In the genomic region with DNA sequence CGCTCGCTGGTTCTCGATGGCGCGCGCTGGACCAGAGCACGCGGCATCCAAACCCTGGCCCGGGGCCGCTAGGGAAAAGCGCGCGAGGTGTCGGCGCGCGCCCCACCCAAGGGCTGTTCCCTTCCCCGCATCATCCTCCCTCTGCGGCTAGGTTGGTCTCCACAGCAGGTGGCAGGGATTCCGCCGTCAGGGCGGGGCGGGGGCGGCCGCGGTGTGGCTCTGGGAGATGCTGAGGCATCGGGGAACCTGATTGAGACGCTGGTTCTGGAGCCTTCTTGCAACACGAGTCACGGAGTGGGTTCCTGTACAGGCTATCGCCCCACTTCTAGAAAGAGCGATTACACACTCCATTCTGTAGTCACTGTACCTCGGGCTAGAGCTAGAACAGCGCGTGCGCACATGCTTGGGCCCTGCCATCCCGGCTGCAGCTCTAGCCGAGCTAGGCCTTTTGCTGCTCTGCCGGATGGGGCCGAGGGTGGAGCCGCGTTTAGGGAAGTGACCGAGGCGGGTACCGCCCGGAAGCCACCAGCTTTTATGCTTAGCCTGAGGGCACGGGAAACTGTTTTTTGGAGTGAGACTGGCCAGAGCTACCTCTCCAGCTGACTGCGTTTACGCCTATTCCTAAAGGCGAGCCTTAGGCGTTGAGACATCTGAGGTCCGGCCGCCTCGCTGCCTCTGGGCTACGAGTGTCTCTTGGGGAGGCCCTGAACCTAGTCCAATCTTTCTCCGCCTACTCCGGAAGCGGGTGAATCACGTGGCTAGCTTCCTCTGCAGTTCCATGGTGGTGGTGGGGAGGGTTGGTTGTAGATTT, we compare ENCODE assay signal across 8 mouse cellular contexts. TPM values are rescaled to one million over a fixed set of nuclear protein-coding genes. Genes with fewer than 3 reads are reported as not detected.
DNase-seq lines count a peak whose midpoint lies in the region; ATAC-seq and TF ChIP-seq lines count a peak whose summit lies in the region.

No protein-coding gene starts in this region.

- H3K4me1 ChIP-seq in E14TG2a.4 (replicated peaks; ENCODE audit: low read depth, low read length) = peaks cover 74% of the 10 kb centered on the region
- peaks cover 37% of the 10 kb centered on the region for H3K4me1 ChIP-seq in forebrain, embryonic 16.5 days (replicated peaks; ENCODE audit: control insufficient read depth, insufficient read depth, low read length)
- peaks cover 7% of the 10 kb centered on the region; the same call in 1 of the 2 replicates for H3K4me1 ChIP-seq in lung, embryonic 14.5 days (ENCODE audit: insufficient read depth)

- H3K36me3 ChIP-seq in E14TG2a.4 (ENCODE audit: insufficient read depth, low read length) = peaks cover 50% of the 10 kb centered on the region
- H3K36me3 ChIP-seq in forebrain, embryonic 16.5 days (ENCODE audit: control insufficient read depth, insufficient read depth) = peaks cover 18% of the 10 kb centered on the region
- H3K36me3 ChIP-seq in lung, embryonic 14.5 days (ENCODE audit: insufficient read depth) = peaks cover 44% of the 10 kb centered on the region

- H3K27ac ChIP-seq in forebrain, embryonic 16.5 days (ENCODE audit: low read length) = peak overlapping the region; percentile 99
- H3K27ac ChIP-seq in layer of hippocampus, adult 2 months = peak overlapping the region; percentile 95
- peak overlapping the region; percentile 97 for H3K27ac ChIP-seq in lung, embryonic 14.5 days (ENCODE audit: low read depth)

- WGBS in forebrain, embryonic 16.5 days = under 1% methylated on average over 59 of the region's 59 CpGs
- WGBS in lung, embryonic 14.5 days = under 1% methylated on average over 59 of the region's 59 CpGs

- no peaks in the 10 kb centered on the region for H3K27me3 ChIP-seq in E14TG2a.4 (ENCODE audit: insufficient read depth, low read length)
- no peaks in the 10 kb centered on the region for H3K27me3 ChIP-seq in forebrain, embryonic 16.5 days (replicated peaks; ENCODE audit: control insufficient read depth, insufficient read depth, low read length)
- no peaks in the 10 kb centered on the region for H3K27me3 ChIP-seq in lung, embryonic 14.5 days (ENCODE audit: insufficient read depth, low read length)

- H3K9ac ChIP-seq in forebrain, embryonic 16.5 days (replicated peaks; ENCODE audit: low read depth, low read length) = peak overlapping the region; percentile 98
- H3K9ac ChIP-seq in lung, embryonic 14.5 days = peak overlapping the region; percentile 94

- no peaks in the 10 kb centered on the region for H3K9me3 ChIP-seq in E14TG2a.4 (ENCODE audit: low read length)
- no peaks in the 10 kb centered on the region for H3K9me3 ChIP-seq in forebrain, embryonic 16.5 days (ENCODE audit: control insufficient read depth, low read length)
- no peaks in the 10 kb centered on the region for H3K9me3 ChIP-seq in lung, embryonic 14.5 days (ENCODE audit: low read depth, low read length)

- intact Hi-C loops in heart, postnatal 36 days (cut with DNase I) = loop anchor here (2.0 kb wide), 1 partner anchor 20 kb away; a partner anchor contains a TSS

- peak; percentile 32 for ATAC-seq in forebrain, embryonic 16.5 days
- ATAC-seq in lung, embryonic 14.5 days (ENCODE audit: insufficient read depth) = peak; percentile 7
- ATAC-seq in neutrophil, adult 5-6 weeks (ENCODE audit: extremely low read depth, insufficient number of reproducible peaks, low FRiP score, poor library complexity, severe bottlenecking) = peak; percentile 38

- no peak for TF ChIP-seq CTCF in E14TG2a.4 (conservative IDR thresholded peaks at IDR 0.05; ENCODE audit: low read length)
- TF ChIP-seq CTCF in layer of hippocampus, adult 2 months (conservative IDR thresholded peaks at IDR 0.05) = no peak
- TF ChIP-seq CTCF in lung, embryonic 14.5 days (IDR thresholded peaks at IDR 0.05; ENCODE audit: low read depth) = no peak

- peak; percentile 85 for DNase-seq in c-Kit-positive CD71-negative TER-119-negative erythroid progenitor cells, embryonic 14.5 days (ENCODE audit: low read depth)
- DNase-seq in heart, postnatal 36 days = peak; percentile 87 to 92
- peak; percentile 79 to 84 for DNase-seq in layer of hippocampus, adult 2 months (ENCODE audit: low spot score in 2 of 2)
- peak; percentile 89 for DNase-seq in lung, embryonic 14.5 days
- peak; percentile 77 to 86 for DNase-seq in thymus, adult 18-20 months

- H3K4me2 ChIP-seq in forebrain, embryonic 16.5 days (ENCODE audit: low read length) = peak overlapping the region; percentile 87
- H3K4me2 ChIP-seq in lung, embryonic 14.5 days = peak overlapping the region; percentile 87

- peak overlapping the region; percentile 97 for H3K4me3 ChIP-seq in E14TG2a.4 (replicated peaks; ENCODE audit: low read length)
- peak overlapping the region; percentile 100 for H3K4me3 ChIP-seq in forebrain, embryonic 16.5 days (replicated peaks; ENCODE audit: low read length)
- peak overlapping the region; percentile 100 for H3K4me3 ChIP-seq in layer of hippocampus, adult 2 months
- H3K4me3 ChIP-seq in lung, embryonic 14.5 days (ENCODE audit: low read depth, low read length) = peak overlapping the region; percentile 99

RNA-seq across cellular contexts. Expression of a gene that starts 0.8 kb away (rescaled TPM):
- 3,630 and 3,701 TPM in 2 replicates for polyA plus RNA-seq in forebrain, embryonic 16.5 days (2015; fragmentation: Nextera tagmentation; extraction: Ambion mirVana)
- total RNA-seq in heart, postnatal 36 days (2021) = 100 to 1,000 TPM; 174 to 188 TPM
- total RNA-seq in layer of hippocampus, adult 2 months (2021) = 1,000 to 10,000 TPM; 1,280 to 1,287 TPM
- polyA plus RNA-seq in lung, embryonic 14.5 days (2014; fragmentation: Nextera tagmentation; extraction: Ambion mirVana) = 3,236 and 3,318 TPM in 2 replicates
- 1,009 and 1,084 TPM in 2 replicates for total RNA-seq in neutrophil, adult 5-6 weeks (2017)

RNA-seq across cellular contexts. Expression of a gene that starts 2.9 kb away (rescaled TPM):
- 56.0 and 60.5 TPM in 2 replicates for polyA plus RNA-seq in forebrain, embryonic 16.5 days (2015; fragmentation: Nextera tagmentation; extraction: Ambion mirVana)
- total RNA-seq in heart, postnatal 36 days (2021) = 10 to 100 TPM; 19.6 to 23.7 TPM
- total RNA-seq in layer of hippocampus, adult 2 months (2021) = 10 to 100 TPM; 40.9 to 42.9 TPM
- 39.8 and 42.6 TPM in 2 replicates for polyA plus RNA-seq in lung, embryonic 14.5 days (2014; fragmentation: Nextera tagmentation; extraction: Ambion mirVana)
- total RNA-seq in neutrophil, adult 5-6 weeks (2017) = 19.0 and 22.0 TPM in 2 replicates

RNA-seq across cellular contexts. Expression of a gene that starts 12.5 kb away (rescaled TPM):
- polyA plus RNA-seq in forebrain, embryonic 16.5 days (2015; fragmentation: Nextera tagmentation; extraction: Ambion mirVana) = 0.32 and 0.70 TPM in 2 replicates
- total RNA-seq in heart, postnatal 36 days (2021) = under 1 TPM; 0.58 to 0.70 TPM
- 1 to 10 TPM; 6.2 to 9.1 TPM for total RNA-seq in layer of hippocampus, adult 2 months (2021)
- 0.18 TPM in 1 of 2 replicates, not detected in the other for polyA plus RNA-seq in lung, embryonic 14.5 days (2014; fragmentation: Nextera tagmentation; extraction: Ambion mirVana)
- 0.86 and 5.0 TPM in 2 replicates for total RNA-seq in neutrophil, adult 5-6 weeks (2017)

RNA-seq across cellular contexts. Expression of a gene that starts 17.3 kb away (rescaled TPM):
- polyA plus RNA-seq in forebrain, embryonic 16.5 days (2015; fragmentation: Nextera tagmentation; extraction: Ambion mirVana) = 30.2 and 39.1 TPM in 2 replicates
- 1 to 10 TPM; 9.0 to 9.8 TPM for total RNA-seq in heart, postnatal 36 days (2021)
- total RNA-seq in layer of hippocampus, adult 2 months (2021) = 10 to 100 TPM; 13.2 to 14.1 TPM
- 178 and 192 TPM in 2 replicates for polyA plus RNA-seq in lung, embryonic 14.5 days (2014; fragmentation: Nextera tagmentation; extraction: Ambion mirVana)
- total RNA-seq in neutrophil, adult 5-6 weeks (2017) = 0.70 TPM in 1 of 2 replicates, not detected in the other

RNA-seq across cellular contexts. Expression of a gene that starts 19.2 kb away (rescaled TPM):
- polyA plus RNA-seq in forebrain, embryonic 16.5 days (2015; fragmentation: Nextera tagmentation; extraction: Ambion mirVana) = 76.1 and 87.8 TPM in 2 replicates
- total RNA-seq in heart, postnatal 36 days (2021) = 1 to 10 TPM; 5.1 TPM
- 10 to 100 TPM; 85.9 to 86.6 TPM for total RNA-seq in layer of hippocampus, adult 2 months (2021)
- 6.0 and 6.7 TPM in 2 replicates for polyA plus RNA-seq in lung, embryonic 14.5 days (2014; fragmentation: Nextera tagmentation; extraction: Ambion mirVana)
- total RNA-seq in neutrophil, adult 5-6 weeks (2017) = 7.4 and 11.3 TPM in 2 replicates

Comparison
In these comparisons a context has a peak if more than half of its experiments do, and no peak if none do; other contexts are left out.
1. Peak in every context shown above with its lines: DNase-seq, ATAC-seq, H3K4me3 ChIP-seq and H3K27ac ChIP-seq.